Mouse (Mus musculus): ENCODE data around the gene Crybb1.

Gene Crybb1

DNA sequence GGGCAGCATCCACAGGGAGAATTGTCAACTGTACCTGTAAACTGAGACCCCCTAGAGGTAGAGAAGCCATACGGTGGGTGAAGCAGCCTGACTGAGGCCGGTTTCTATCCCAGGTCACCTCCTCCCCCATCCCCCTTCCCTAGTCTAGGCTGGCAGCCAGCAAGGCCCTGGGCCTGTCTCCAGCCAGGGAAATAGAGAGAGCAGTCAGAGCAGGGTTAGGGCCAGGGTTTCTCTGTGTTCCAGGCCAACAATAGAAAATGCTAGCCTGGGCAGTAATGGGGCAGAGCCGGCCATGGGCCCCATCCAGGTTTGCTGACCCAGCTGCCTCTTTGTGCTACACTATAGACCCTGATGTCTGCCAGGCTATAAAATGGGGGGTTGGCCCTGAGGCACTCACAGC is at the start of gene Crybb1:
Gene Crybb1 (plus strand): TSS at position 390 of the 400 bp plus-strand sequence.
- no peak for DNase-seq (ENCODE audit: low spot score in 2 of 2)

DNA sequence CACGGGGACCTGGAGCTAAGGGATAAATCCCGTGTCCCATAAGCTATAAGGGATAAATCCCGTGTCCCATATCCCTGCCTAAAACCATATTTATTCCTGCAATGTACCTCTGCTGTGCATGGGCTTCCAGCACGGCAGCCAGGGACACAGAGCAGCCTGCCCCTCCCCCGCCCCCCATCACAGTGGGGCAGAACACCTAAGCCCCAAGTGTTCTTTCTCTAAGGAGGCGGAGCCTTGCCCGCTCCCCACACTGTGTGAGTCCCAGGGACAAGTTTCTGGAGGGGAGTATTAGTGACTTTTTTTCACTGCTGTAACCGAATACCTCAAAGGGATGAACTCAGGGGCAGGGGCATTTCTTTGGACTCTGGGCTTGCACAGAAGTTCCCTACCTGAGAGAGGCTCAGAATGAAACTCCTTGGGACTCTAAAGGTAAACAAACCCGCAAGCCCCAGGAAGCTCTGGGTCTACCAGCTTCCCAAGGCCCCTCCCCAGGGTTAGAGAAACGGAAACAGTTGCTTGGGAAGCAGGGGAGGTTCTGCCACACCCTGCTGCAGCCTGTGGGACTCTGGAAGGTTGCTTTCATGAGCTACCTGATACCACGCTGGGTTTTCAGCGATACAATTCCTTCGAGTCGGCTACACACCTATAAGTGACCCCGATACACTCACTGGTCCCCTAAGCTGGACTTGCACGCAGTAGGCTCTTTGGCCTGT is 48.9 kb upstream of the Crybb1 start:
- no peak for DNase-seq (ENCODE audit: low spot score in 2 of 2)

DNA sequence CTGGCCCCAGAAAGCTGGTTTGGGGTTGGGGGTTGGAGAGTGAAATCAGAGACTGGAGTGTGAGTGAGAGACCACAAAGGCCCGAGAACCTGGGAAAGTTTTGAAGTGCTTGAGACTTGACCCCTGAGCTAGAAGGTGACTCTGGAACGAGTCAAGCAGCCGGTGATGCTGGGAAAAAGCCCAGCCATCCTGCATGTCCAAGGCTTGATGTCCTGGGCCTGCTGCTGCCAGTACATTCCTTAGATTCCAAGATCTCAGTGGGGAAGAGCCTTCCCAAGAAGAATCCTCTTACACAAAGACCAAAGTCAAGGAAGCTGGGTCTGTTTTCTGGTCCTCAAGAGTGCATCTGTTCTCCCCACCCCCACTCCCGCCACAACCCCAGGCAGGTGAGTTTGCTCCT is 47.3 kb upstream of the Crybb1 start:
- DNase-seq (ENCODE audit: low spot score in 2 of 2): no peak

DNA sequence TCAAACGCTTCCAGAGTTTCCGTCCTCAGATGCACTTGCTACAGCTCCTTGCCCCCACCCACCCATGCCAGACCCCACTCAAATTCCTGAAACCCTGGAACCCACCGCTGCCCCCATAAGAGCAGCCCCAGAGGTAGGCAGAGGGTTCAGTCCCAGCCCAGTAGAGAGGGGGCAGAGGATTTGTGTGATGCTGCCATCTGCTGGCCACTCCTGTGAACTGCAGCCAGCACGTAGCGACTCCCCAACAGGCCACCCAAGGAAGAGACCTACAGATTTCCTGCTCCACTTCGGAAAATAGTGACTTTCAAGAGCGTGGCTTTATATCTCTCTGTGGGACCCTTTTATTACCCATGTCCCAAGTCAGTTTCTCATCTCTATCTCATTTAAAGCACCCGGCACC is 45.5 kb upstream of the Crybb1 start:
- peak in 1 of 2 experiments; percentile 30 for DNase-seq (ENCODE audit: low spot score in 2 of 2)

DNA sequence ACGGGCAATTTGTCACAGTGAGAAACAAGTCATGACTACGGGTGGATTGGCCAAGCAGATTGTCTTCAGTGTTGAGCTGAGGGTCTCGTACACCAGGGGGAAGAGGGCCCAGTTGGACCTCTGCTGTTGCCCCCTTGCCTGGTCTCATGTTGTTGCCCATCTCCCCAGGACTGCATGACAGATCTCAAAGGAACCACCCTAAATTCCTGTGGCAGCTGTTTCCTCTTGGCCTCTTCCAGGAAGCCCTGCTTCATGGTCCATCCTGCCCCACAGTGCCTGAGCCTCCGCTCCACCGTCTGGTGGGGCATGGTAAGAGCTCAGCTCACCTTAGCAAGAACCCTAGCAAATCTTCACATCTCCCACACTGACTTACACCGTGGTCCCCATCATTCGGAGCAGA is 43.7 kb upstream of the Crybb1 start:
- no peak for DNase-seq (ENCODE audit: low spot score in 2 of 2)

DNA sequence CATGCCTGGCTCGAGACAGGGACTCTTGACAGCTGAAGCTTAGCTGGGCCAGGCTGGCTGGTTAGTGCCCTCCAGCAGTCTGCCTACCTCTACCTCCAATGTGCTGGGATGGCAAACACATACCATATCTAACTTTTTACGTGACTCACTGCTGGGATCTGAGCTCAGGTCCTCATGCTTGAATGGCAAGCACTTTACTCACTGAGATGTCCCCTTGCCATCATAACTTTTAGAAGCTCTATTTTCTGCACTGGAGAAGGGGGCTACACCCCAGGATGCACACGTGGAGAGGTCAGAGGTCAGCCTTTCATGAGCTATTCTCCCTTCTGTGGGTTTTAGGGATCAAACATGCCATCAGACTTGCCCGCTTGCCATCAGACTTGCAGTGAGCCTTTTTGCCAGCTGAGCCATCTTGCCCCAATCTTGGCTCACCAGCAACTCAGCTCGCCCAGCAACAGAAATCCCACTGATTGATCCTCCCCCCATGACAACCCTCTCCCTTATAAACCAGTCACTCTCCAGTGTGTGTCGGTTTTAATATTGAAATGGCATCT is 42.8 kb upstream of the Crybb1 start:
- no peak for DNase-seq (ENCODE audit: low spot score in 2 of 2)

DNA sequence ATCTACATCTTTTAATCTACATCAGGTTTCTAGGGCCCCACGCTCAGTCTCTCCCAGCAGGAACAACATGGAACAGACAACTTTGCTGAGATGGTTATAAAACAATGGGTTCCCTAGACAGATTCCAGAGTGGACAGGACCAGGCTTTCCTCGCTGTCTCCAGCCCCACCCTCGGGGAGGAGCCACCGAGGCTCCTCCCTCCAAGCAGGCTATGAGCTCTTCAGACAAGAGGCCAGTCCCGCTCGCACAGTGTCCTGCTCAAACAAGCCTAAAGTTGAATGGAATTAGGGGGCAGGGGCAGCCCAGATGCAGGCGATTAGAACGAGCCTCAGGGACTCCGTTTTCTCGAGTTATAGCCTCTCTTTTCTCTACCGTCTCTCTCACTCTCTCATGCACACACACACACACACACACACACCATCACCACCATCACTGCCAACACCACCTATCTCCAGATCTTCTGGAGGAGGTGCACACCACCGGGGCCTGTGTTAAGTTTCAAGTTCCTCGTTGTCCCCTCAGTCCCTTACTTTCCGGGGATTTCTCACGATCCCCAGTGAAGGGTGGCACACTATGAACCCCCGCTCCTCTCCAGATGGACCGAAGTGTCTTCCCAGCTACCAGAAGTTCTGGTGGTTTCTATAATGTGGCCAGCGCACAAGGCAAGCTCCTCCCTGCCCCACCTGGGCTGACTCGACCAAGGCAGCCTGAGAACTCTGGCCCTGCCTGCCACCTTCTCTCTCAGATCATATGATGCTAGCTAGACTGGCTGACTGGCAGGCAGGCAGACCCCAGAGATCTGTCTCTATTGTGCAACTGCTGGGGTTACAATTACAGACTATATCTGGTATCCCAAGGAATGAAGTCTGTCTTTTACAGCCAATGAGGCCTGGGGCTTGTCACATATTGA is 42.0 kb upstream of the Crybb1 start:
- DNase-seq (ENCODE audit: low spot score in 2 of 2): no peak

DNA sequence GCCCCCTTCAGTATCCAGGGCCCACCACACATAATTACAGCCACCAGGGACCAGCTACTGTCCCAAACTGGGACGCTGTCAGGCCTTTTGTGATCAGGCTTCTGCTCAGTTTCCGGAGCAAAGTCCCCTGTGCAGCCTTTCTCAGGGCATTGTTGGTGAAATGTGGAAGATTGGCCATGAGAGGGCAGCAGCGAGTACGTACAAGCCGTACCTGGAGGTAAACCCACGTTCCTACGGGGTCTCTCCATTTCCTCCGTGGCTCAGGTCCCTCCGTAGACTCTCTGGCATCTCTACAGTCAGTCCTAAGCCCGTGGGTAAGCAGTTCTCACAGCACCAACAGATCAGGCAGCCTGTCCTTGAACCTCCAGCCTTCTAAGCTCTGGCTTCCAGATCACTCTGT is 41.2 kb upstream of the Crybb1 start:
- DNase-seq (ENCODE audit: low spot score in 2 of 2): peak in 1 of 2 experiments; percentile 47

DNA sequence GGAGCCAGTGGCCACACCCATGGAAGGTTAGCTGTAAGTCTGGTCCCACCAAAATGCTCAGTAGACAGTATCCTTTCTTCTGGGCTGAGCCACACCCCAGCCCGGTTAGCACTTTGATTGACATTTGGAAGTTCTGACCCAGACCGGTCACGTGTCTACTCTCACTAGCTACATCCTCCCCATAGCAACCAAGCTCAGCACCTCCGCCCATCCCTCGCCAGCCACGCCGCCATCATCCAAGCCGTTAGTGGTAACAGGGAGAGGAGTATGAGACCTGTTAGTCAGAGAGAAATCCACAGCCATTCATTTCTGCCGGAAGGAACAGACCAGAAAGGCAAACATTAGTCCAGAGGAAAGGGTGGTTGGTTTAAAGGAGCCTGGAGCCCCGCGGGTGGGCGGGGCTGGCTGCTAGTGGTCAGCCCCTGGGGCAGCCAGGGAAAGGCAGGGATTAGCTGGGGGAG is 40.3 kb upstream of the Crybb1 start:
- no peak for DNase-seq (ENCODE audit: low spot score in 2 of 2)

DNA sequence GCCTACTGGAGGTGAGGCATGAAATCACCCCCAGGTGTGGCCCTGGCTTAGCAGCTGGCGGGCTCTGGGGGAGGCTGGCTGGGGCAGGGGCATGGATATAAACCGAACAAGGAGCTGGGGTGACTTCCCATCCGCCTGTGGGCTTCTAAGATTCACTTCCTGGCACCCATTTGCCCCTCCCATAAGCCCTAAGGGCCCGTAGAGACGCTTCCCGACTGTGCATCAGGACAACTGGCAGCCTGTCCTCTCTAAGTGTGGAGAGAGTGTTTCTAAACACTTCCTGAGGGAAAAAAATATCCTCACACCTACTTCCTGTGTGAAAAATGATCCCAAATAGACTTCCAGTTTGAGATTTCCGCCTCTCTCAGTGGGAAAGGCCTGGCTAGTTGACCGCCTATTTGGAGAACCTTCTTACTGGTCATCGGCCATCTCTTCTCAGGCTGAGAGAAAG is 39.8 kb upstream of the Crybb1 start:
- DNase-seq (ENCODE audit: low spot score in 2 of 2): no peak

DNA sequence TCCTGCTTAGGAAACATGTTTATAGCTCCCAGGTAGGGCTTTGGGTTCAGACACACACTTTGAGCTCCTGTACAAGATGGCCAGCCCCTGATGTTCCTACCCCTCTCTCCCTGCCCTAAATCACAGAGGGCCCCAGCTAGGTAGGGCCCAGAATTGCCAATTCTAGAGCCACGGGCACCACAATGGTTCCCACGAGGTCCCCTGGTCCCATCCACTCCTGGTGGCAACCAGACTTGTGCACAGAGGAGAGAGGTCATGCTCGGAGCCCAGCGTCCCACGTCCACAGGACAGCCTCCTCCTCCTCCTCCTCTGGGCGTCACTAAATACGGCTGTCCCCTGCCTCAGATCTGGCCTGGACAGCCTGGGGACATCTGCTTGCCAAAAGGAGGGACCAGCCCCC is 39.3 kb upstream of the Crybb1 start:
- no peak for DNase-seq (ENCODE audit: low spot score in 2 of 2)

DNA sequence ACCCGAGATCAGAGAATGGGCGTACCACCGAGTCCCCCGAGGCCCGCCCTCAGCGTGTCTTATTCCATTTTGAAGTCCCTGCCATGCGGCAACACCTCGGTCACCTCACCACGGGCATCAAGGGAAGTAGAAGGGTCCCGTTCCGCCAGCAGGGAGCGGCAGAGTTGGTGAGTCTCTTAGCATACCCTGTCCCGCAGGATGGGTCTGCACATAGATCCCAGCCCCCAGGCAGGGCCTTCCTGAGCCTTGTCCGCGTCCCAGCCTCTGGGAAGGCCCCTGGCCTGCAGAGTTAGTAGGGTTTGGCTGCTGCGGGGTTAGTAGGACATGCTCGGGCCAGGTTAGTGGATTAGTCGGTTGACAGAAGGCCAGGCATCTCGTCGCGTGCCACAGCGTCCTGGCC is 38.6 kb upstream of the Crybb1 start:
- no peak for DNase-seq (ENCODE audit: low spot score in 2 of 2)

DNA sequence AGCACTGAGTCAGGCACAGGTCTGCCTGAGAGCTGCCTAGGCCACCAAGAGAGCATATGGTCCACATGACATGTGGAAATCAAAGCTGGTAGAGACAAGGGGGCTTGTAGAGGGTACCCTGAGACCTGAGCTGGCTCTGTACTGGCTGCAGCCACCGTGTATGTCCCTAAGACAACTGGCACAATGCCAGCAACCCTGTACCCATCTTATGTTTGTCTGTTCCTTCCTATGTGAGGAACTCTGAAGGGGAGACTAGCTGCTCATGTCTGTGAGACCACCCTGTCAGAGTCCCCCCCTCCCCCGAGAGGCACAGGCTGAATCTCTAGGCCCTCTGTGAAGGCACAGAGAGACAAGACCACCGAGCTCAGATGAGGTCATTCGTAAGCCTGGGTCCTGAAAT is 36.9 kb upstream of the Crybb1 start:
- DNase-seq (ENCODE audit: low spot score in 2 of 2): no peak

DNA sequence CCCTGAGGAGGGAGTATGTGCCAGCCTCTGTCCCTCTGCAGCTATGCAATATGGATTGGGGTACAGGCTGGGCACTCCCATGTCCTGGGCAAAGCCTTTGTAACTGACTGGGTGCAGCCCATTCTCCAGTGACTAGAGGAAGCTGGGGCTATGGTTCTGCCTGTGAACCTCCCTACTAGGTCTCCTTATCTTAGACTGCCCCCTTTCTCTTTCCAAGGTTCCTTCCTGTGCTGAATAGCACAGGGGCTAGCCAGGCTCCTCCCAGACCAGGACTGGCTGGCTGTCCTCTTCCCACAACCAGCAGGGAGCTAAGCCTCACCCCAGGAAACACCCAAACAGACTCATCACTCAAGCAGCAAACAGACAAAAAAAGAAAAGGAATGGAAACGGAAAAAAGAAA is 36.2 kb upstream of the Crybb1 start:
- no peak for DNase-seq (ENCODE audit: low spot score in 2 of 2)

DNA sequence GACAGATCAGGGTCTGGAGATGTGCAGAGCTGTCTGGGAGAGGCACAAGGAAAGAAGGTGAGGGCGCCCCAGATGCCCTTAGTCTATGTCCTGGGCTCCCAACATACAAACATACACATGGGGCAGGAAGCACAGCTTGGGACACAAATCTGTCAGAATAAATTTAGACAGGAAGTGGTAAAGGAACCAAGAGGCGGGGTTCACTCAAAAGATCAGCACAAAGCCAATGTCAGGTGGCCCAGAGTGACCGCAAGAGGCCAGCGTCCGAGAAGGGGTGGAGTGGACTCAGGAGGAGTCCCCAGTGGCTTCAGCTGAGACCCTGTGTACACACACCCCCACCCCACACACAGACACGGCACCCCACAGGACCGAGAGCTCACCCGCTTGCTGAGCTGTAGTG is 35.4 kb upstream of the Crybb1 start:
- DNase-seq (ENCODE audit: low spot score in 2 of 2): no peak

DNA sequence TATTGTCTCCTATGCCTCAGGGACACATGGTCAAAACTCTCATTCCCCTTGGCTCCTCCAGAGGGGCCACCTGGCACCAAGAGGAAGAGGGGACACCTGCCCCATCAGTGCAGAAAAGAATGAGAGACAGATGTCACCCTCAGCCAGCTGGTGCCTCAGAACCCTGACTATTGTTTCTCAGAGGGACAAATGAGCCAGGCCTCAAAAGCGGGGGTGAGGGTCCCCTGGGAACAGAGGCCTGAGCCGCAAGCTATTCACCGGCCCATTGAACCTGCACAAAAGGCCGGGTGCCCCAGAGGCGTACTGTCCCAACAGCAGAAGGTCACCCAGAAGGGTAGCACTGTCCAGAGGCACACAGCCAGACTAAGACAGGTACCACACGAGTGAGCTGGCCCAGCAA is 30.0 kb upstream of the Crybb1 start:
- no peak for DNase-seq (ENCODE audit: low spot score in 2 of 2)

DNA sequence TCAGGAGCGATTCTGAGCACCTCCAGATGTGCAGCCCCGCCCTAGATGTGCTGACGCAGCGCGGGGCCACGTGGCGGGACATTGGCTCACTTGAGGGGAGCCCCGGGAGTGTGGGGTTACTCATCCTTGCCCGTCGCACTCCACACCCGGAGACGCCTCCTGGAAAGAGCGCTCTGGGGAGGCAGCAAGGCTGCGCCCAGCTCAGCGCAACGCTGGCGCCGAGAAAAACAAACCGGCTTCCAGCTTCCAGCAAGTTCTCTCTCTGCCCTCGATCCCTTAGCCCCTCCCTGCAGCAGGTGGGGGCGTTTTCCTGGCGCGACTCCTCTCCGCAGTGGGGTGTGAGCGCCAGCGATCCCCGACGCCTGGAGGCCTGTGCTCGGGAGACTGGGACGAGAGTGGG is 28.3 kb upstream of the Crybb1 start:
- DNase-seq (ENCODE audit: low spot score in 2 of 2): no peak

DNA sequence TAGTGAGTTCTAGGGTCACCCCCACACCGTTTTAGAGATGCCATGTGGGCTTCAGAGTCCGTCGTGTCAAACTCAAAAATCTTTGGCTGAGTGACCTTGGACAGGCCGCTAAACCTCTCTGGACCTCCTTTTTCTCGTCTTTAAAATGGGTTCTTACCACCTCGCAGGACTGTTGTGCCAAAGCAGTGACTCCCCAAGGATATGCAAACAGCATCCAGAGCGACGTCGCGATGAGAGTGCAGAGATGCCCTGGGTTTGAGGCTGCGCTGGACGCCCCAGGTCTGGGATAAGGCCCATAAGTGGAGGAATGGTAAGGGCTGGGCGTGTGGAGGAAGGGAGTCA is 27.7 kb upstream of the Crybb1 start:
- no peak for DNase-seq (ENCODE audit: low spot score in 2 of 2)

DNA sequence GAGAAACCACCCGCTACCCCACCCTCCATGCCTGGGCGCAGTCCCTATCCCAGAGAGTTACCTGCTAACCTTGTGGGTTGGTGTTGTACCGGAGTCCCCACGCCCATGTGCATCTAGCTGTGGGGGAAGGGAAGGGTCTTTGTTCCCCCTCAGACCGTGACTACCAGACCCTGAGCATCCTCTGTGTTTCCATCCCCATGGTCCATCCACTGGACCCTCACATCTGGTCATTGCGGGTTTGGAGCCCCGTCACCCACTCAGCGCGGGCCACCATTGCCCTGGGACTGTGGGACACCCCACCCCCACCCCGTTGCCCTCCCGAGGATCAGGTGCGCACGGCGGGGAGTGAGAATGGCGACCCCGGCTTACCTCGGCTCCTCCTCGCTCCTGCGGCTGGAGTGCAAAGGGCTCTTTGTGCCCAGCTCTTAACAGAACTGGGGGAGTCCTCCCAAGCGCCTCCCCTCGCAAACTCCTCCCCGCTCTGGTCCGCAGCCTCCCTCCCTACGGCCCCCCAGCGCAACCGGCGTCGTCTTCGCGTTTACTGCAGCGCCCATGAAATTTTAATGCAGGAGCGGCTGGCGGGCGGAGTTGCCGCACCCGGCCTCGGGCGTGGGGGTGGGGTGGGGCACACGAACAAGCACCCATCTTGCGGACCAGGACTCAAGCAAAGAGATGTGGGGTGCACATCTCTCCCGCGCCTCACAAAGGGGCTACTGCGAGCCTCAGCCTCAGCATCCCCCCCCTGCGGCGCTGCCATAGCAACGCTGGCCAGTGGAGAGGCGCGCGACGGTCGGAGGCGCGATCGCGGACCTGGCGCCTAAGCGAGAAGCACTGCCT is 27.2 kb upstream of the Crybb1 start:
- DNase-seq (ENCODE audit: low spot score in 2 of 2): no peak

DNA sequence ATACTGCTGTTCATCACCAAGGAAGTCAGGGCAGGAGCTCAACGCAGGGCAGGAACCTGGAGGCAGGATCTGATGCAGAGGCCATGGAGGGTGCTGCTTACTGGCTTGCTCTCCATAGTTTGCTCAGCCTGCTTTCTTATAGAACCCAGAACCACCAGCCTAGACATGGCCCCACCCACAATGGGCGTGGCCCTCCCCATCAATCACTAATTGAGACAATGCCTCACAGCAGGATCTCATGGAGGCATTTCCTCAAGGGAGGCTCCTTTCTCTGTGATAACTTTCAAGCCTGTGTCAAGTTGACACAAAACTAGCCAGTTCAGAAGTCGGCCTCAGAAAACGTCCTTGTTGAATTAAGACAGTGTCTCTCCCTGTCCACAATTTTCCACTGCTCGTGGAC is 19.8 kb upstream of the Crybb1 start:
- DNase-seq (ENCODE audit: low spot score in 2 of 2): no peak

DNA sequence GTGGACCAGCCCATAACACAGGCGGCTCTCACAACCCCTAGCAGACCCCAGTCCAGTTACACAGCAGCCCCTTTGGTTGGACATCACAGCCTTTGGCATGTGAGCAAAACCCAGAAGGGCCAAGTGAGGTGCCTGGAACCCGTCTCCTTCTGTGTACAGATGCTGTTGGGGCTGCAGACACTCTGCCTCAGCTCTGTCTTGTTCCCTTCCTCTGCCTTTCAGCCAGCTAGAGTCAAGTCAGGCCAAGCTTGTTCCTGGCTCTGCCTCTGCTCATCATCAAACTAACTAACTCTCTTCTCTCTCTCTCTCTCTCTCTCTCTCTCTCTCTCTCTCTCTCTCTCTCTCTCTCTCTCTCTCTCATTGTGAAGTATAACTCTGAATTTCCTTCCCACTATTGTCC is 19.0 kb upstream of the Crybb1 start:
- DNase-seq (ENCODE audit: low spot score in 2 of 2): no peak

DNA sequence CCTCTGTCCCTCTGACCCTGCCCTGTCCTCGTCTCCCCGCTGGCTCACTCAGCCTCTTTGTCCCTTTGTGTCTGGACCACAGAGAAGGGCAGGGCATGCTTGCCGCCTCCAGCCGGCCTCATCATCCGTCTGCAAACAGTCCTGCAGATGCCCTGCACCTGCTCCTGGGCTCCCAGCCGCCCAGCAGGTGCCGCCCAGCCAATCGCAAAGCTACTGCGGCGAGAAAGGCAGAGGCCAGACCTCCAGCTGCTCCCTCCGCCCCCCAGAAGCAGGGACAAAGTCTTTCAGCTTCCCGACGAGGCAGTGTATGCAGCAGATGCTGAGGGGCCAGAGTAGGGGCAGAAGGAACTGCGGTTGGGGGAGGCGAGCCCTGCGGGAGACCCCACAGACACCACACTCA is 18.2 kb upstream of the Crybb1 start:
- no peak for DNase-seq (ENCODE audit: low spot score in 2 of 2)

Measured in spleen, postnatal 14 days (tissue).